Mouse (Mus musculus) adrenal gland, postnatal 25 days (tissue): Measurements from ENCODE around the gene AC153137.1. TPM values are rescaled to one million over a fixed set of nuclear protein-coding genes. Genes with fewer than 3 reads are reported as not detected.

ENCODE experiments used
- total RNA-seq: library from RNA; stranded (reverse); gene quantifications from 2 replicates; pipeline ENCODE4 v1.2.3, GENCODE M21; 2021

AC153137.1 gene
- total RNA-seq, 1 experiment from 2014 or later, result not detected

Other genes with a start within 250 kb of the AC153137.1 start
- gene Phf3, start 104.0 kb downstream of the AC153137.1 start, total RNA-seq, result 104 and 105 TPM in 2 replicates
- gene Lgsn, start 198.4 kb upstream of the AC153137.1 start, total RNA-seq, result not detected in 2 replicates
- not detected in 2 replicates for gene 4931428L18Rik, start 244.7 kb upstream of the AC153137.1 start, total RNA-seq
- not detected in 2 replicates for gene Pih1d3, start 244.9 kb upstream of the AC153137.1 start, total RNA-seq